Mouse (Mus musculus) hindbrain, postnatal 0 days (tissue): ENCODE measurements around the gene Dlg2. TPM values are rescaled to one million over a fixed set of nuclear protein-coding genes. Genes with fewer than 3 reads are reported as not detected.

Experiments
- ATAC-seq: fragments of 200-750 bp; cut with Nextera tagmentation; 2 replicates; pipeline ENCODE4 v1.8.0; 2017; ENCODE audit warnings: mild to moderate bottlenecking, moderate TSS enrichment, moderate library complexity
- DNase-seq: peaks from one replicate; pipeline ENCODE4 v3.0.0-alpha.2; 2015; ENCODE audit warnings: low spot score
- H3K27ac ChIP-seq: fragments of 300-500 bp; sonication (generic); 2 replicates; pipeline ENCODE4 v1.5.1; 2014; ENCODE audit warnings: mild to moderate bottlenecking
- H3K27me3 ChIP-seq: fragments of 300-500 bp; sonication (generic); 2 replicates; pipeline ENCODE4 v1.6.1; 2014; ENCODE audit warnings: low read length, mixed read lengths; ENCODE audit not compliant: insufficient read depth
- H3K36me3 ChIP-seq: fragments of 300-500 bp; sonication (generic); 2 replicates; pipeline ENCODE4 v1.6.1; 2014; ENCODE audit warnings: low read length, mixed read lengths; ENCODE audit not compliant: insufficient read depth
- H3K4me1 ChIP-seq: fragments of 300-500 bp; sonication (generic); 2 replicates; pipeline ENCODE4 v1.6.1; 2014; ENCODE audit warnings: antibody characterized with exemption, low read length, mixed read lengths; ENCODE audit not compliant: insufficient read depth
- H3K4me2 ChIP-seq: fragments of 300-500 bp; sonication (generic); 2 replicates; pipeline ENCODE4 v1.6.1; 2014; ENCODE audit warnings: low read depth, mild to moderate bottlenecking, low read length, moderate library complexity, mixed read lengths
- H3K4me3 ChIP-seq: fragments of 300-500 bp; sonication (generic); 2 replicates; pipeline ENCODE4 v1.5.1; 2014; ENCODE audit warnings: low read length
- H3K9ac ChIP-seq: fragments of 300-500 bp; sonication (generic); replicated peaks from 2 replicates; pipeline ENCODE4 v1.6.1; 2014; ENCODE audit warnings: mild to moderate bottlenecking, low read length, moderate library complexity, mixed read lengths
- H3K9me3 ChIP-seq: fragments of 300-500 bp; sonication (generic); 2 replicates; pipeline ENCODE4 v1.6.1; 2016; ENCODE audit warnings: low read length, mixed read lengths
- CTCF ChIP-seq: IDR thresholded peaks from 2 replicates; pipeline ENCODE4 v1.5.1; 2016; ENCODE audit warnings: antibody characterized with exemption, control low read depth, low read depth
- WGBS: fragments of 180-500 bp; shearing (Covaris S2); extraction: QIAGEN DNeasy Blood & Tissue Kit; methylation state at CpG from one replicate; pipeline ENCODE4 v1.1.7; 2014; 5-methylcytosine and 5-hydroxymethylcytosine counted together
- polyA plus RNA-seq: library from polyadenylated mRNA; unstranded; fragments of >200 nt; fragmentation: Nextera tagmentation; extraction: Ambion mirVana; gene quantifications from 2 replicates; pipeline ENCODE4 v1.2.1, GENCODE M21; 2015
- total RNA-seq: library from RNA; depleted of rRNA; stranded (reverse); fragments of >200 nt; gene quantifications from 2 replicates; pipeline ENCODE4 v1.2.3, GENCODE M21; 2014

Gene Dlg2
- total and polyA plus RNA-seq, 2 experiments from 2014 or later, result 20.4 to 113 TPM

DNA sequence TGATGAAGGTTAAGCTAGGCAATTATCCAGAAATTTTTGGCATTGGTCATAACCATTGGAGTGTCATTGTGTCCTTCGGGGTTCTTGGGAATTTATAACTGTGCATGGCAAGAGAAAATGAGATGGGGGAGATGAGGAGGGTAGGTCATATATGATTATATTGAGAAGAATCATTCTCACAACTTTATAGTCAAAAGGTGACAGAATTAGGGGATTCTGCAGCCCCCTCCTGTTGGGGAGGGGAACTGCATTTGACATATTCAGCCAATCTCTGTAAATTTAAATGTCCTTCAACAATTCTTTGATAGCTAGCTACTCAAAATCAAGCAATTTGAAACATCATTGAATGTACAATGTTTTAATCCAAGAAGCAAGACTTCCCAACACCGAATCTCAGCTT, 1201.5 kb downstream of the Dlg2 start:
- no peak for DNase-seq
- no peak for ATAC-seq
- TF ChIP-seq CTCF, result no peak
- no peaks in the 10 kb centered on the region for H3K4me1 ChIP-seq
- no peaks in the 10 kb centered on the region for H3K36me3 ChIP-seq
- no peak overlapping the region for H3K4me3 ChIP-seq
- 65% methylated on average over 2 of the region's 2 CpGs for WGBS
- no peaks in the 10 kb centered on the region for H3K27me3 ChIP-seq
- no peak overlapping the region for H3K9ac ChIP-seq
- no peak overlapping the region for H3K27ac ChIP-seq
- no peak overlapping the region for H3K4me2 ChIP-seq
- no peaks in the 10 kb centered on the region for H3K9me3 ChIP-seq

DNA sequence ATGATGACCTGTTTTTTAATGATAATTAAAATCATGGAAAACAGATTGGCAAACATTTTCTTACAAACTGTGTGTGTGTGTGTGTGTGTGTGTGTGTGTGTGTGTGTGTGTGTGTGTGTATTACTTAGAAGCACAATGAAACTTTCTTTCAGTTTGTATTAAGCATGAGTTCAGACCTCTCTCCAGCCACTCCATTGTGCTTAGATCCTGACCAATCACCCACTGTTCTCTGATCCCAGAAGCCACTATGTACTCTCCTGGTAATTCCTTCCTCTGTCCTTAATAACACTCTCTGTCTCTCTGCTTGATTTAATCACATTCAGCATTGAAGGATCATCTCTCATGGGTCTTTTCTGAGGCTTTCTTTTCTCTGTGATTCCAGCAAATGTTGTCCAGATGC, 1211.5 kb downstream of the Dlg2 start:
- H3K27me3 ChIP-seq, result no peaks in the 10 kb centered on the region
- no peak overlapping the region for H3K4me2 ChIP-seq
- H3K36me3 ChIP-seq, result no peaks in the 10 kb centered on the region
- H3K9ac ChIP-seq, result no peak overlapping the region
- no peaks in the 10 kb centered on the region for H3K4me1 ChIP-seq
- H3K27ac ChIP-seq, result no peak overlapping the region
- ATAC-seq (no peak), DNase-seq (no peak)
- H3K9me3 ChIP-seq, result no peaks in the 10 kb centered on the region
- no peak for TF ChIP-seq CTCF
- no peak overlapping the region for H3K4me3 ChIP-seq

DNA sequence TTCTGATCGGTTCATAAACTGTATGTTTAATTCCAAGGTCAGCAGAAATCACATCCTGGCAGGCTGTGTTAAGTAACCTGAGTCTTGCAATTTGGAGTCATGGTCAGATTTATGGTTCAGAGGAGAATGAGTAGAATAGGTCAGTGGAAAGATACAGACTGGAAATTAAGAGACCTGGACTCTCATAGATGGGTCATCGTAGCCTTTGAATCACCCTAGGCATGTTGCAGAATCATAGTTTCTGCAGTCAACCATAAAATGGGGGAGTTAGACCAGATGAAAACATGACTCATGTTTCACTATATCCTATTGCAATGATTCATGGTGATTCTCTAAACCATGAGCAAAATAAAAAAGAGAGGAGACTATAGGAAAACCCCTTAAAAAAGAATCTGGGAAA, 1213.4 kb downstream of the Dlg2 start:
- Histone ChIP-seq H3K27me3 (no peaks in the 10 kb centered on the region), H3K4me1 (no peaks in the 10 kb centered on the region), H3K36me3 (no peaks in the 10 kb centered on the region), H3K4me3 (no peak overlapping the region), H3K9me3 (no peaks in the 10 kb centered on the region), H3K27ac (no peak overlapping the region), H3K4me2 (no peak overlapping the region), H3K9ac (no peak overlapping the region)
- TF ChIP-seq CTCF, result no peak
- ATAC-seq (no peak), DNase-seq (no peak)
- WGBS, result 72% methylated on average over 2 of the region's 2 CpGs

DNA sequence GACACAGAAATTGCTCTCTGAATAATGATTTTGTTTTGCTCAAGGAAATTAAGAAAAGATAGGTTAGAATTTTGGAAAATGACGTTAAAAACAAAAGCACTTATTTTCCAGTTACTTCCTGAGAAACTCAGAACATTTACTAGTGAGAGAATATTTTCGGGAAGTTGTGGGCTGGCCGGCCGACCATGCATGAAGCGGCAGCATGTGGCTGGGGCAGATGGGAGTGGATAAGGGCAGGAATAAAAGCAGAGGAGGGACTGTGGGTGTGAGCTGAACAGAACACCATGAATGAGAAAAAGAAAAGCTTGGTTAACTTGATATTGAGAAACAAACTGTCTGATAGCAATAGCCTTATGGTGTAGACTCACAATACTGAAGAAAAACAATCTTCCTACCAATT, 1233.4 kb downstream of the Dlg2 start:
- WGBS, result 59% methylated on average over 5 of the region's 5 CpGs
- TF ChIP-seq CTCF, result no peak
- no peaks in the 10 kb centered on the region for H3K27me3 ChIP-seq
- no peaks in the 10 kb centered on the region for H3K4me1 ChIP-seq
- no peaks in the 10 kb centered on the region for H3K36me3 ChIP-seq
- H3K4me2 ChIP-seq, result no peak overlapping the region
- H3K4me3 ChIP-seq, result no peak overlapping the region
- H3K9me3 ChIP-seq, result no peaks in the 10 kb centered on the region
- H3K9ac ChIP-seq, result no peak overlapping the region
- DNase-seq, result no peak
- no peak for ATAC-seq
- no peak overlapping the region for H3K27ac ChIP-seq

DNA sequence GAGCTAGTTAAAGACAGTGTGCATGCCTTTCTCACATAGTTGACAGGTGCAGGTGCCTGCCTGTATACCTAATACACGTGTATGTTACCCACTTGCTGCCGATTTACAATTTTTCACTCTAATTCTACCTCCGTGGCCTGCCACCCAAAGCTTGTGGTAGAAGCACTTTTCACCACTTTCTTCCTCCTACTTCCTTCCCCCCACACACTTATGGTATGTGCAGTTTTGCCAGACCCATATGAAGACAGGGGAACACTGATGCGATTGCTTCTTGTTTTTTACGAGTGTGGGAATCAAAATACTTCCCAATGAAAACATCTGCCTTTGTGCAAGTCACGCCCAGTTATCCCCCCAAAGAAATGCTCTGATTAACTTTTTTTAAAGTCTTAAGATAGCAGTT, 1234.7 kb downstream of the Dlg2 start:
- Histone ChIP-seq H3K9ac (no peak overlapping the region), H3K9me3 (no peaks in the 10 kb centered on the region), H3K4me2 (no peak overlapping the region), H3K36me3 (no peaks in the 10 kb centered on the region), H3K27ac (no peak overlapping the region), H3K4me1 (no peaks in the 10 kb centered on the region), H3K27me3 (no peaks in the 10 kb centered on the region), H3K4me3 (no peak overlapping the region)
- ATAC-seq (no peak), DNase-seq (no peak)
- 86% methylated on average over 6 of the region's 6 CpGs for WGBS
- no peak for TF ChIP-seq CTCF

DNA sequence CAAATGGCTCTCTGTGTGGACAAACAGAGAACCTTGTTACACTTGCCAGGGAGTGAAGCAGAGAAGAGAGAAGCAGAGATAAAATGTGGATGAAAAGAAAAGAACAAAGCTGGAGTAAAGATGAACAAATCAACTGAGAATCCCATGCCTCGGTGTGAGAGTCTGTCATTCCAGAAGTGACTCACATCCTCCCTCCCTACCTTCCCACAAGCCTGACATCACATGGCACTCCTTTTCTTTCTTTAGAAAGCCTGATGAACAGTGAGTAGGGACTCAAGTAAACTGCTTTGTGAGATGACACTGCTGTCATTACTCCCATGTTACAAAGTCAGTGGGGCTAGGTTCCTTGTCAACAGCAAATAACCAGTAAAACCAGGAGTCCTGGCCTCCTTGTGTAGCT, 1239.3 kb downstream of the Dlg2 start:
- WGBS, result 73% methylated on average over 1 of the region's 1 CpGs
- Histone ChIP-seq H3K9me3 (no peaks in the 10 kb centered on the region), H3K4me3 (no peak overlapping the region), H3K27me3 (no peaks in the 10 kb centered on the region), H3K36me3 (no peaks in the 10 kb centered on the region), H3K27ac (no peak overlapping the region), H3K4me1 (no peaks in the 10 kb centered on the region), H3K4me2 (no peak overlapping the region), H3K9ac (no peak overlapping the region)
- no peak for DNase-seq
- no peak for ATAC-seq
- no peak for TF ChIP-seq CTCF

DNA sequence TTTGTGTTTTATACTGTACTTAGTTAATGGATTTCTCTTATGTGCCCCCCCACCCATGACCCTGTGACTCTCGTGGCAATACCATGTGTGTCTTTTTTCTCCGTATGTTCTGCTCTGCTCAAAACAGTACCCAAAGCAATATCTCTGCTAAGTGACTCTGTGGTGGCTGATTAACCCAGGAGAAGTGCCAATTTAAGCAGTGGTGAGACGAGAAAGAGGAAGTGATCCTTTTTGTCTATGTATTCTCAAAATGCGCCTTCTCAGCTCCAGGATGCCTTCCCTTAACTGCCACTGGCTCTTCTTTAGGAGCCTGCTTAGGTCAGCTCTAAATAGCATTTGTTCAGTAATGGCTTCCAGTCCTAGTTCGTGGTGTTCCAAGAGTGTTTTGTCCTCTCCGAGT, 1240.2 kb downstream of the Dlg2 start:
- WGBS, result 73% methylated on average over 6 of the region's 6 CpGs
- Histone ChIP-seq H3K9ac (no peak overlapping the region), H3K4me1 (no peaks in the 10 kb centered on the region), H3K9me3 (no peaks in the 10 kb centered on the region), H3K4me2 (no peak overlapping the region), H3K27me3 (no peaks in the 10 kb centered on the region), H3K27ac (no peak overlapping the region), H3K4me3 (no peak overlapping the region), H3K36me3 (no peaks in the 10 kb centered on the region)
- no peak for ATAC-seq
- no peak for TF ChIP-seq CTCF
- no peak for DNase-seq
